Mouse (Mus musculus) layer of hippocampus, postnatal 25 days (tissue): Measurements from ENCODE around the gene Pygl. TPM values are rescaled to one million over a fixed set of nuclear protein-coding genes. Genes with fewer than 3 reads are reported as not detected.

Source experiments
- DNase-seq, 2 experiments: peaks; one replicate each; pipeline ENCODE4 v3.0.0; 2022; ENCODE audit warnings: mixed read lengths in 2 of 2, low spot score in 1 of 2; ENCODE audit errors: extremely low spot score in 1 of 2
- total RNA-seq, 2 experiments: library from RNA; stranded (reverse); gene quantifications; 2 replicates each; pipeline ENCODE4 v1.2.3; 2021

Gene Pygl
- total RNA-seq = 1 to 10 TPM; 3.3 to 3.7 TPM

DNA sequence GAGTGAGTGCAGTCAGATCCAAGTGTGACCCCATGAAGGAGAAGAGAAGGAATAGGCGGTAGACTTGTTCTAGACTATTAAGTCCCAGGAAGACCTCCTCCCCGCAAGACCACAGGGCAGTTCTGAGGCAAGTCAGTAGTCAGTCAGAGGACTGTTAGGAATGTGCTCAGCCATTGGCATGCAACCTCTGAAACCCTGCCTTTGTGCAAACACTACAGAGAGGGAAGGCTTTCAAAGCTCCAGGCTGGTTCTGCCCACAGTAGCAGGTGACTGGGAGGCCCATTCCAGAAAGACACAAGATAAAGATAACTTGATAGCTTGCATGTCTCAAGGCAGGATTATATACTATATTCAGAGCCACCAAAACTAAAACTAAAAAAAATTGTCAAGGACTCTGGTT is at the start of gene Pygl:
Gene Pygl, minus strand, starts transcription at position 195 of the 400 bp plus-strand sequence.
- DNase-seq = no peak

DNA sequence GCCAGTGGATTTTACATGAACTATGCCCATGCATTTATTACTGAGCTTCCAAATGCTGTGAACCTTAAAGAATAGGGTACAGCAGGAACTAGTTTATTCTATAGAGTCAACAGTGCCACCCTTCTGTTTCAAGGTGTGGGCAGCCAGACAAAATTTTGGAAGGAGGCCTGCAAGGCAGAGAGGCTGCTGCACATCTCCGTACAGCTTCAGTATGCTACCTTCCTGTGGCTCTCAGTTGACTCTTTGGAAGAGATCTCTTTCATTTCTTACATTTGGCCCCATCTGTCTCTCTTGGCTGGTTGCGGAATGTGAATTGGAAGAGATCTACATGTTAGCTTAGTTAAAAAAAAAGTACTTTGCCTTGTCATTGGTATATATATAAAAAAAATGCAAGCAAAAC is 49.6 kb upstream of the Pygl start:
- DNase-seq = no peak

DNA sequence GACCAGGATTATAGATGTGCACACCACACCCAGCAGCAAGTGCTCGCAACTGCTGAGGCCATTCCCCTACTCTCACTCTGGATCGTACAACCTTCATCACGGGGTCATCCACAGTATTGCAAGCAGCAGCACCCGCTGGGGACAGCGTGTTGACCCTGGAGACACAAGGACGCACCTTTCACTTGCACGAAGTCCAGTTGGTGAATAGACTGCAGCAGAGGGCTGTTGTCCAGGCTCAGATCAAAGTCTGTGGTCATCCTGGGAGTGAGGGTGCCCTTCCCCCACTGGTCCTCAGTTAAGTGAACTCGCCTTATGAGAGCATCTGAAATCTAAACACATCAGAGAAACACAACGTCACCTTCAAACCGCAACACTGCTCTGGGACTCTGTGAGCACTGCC is 49.1 kb upstream of the Pygl start:
- DNase-seq = no peak

DNA sequence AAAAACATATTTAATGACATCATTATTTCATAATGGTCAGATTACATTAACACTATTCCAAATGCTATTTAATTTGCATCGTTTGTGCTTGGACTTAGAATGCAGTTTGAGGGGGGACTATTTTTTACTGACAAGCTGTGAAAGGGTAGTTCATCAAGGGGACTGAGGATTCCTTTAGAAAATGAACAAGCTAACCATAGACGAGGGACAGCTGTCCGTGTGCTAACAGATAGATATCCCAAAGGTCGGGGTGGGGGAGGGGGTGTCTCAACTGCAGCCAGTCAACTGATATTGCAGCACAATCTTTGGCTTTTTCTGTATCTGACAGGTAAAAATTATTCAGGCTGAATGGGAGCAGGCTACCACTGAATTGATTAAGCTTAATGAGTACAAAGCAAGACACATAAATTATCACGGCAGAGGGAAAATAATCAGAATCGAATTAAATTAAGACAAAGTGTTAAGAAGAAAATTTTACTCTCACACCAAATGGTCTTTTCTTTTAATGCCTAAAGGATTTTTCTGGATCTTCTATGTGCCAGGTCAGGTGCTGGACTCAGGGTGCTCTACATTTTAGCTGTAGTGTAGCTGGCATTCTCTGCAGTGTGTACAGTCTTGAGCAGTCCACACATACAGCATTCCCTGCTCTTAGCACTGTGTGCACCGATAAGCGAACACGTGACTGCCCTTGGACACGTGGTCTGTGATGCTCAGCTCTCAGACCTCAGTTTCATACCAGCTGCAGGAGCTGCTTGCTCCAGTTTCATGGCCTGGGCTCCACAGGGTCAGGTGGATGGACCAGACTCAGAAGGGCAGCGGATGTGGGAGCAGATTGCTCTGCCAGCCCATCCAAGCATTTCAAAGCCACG is 46.0 kb upstream of the Pygl start:
- no peak for DNase-seq

DNA sequence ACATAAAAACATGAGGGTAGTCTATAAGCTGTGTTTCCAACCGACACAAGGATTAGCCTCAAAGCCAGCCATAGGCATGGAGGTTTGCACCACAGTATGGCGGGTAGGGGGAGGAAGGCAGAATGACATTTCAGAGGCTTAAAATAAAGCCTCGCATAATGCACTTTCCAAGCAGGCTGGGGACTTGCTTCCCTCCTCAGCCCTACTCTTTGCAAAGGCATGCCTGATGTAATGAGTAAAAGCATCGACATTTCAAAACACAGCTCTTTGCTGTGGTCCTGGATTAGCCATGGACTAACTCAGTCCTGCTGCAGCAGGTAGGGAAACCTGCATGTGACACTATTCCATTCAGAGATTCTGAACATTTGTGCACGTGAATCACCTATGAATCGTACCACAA is 38.4 kb upstream of the Pygl start:
- no peak for DNase-seq

DNA sequence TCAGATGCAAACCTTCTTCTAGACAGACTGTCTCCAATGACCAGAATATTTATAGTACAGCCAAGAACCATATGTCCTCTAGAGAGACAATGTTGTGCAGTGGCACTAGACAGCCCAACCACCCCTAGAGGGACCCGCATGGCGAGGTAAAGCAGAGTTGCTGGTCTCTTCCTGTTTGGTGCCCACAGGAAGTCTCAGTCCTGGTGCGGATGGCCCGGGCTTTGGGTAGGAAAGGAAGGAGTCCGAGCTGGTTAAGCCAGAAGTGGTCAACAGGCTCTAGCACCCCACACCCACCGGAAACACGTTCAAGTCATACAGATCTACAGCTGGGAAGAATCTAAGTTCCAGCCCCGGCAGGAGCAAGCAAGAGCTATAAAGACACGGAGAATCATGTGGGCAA is 36.0 kb upstream of the Pygl start:
- no peak for DNase-seq

DNA sequence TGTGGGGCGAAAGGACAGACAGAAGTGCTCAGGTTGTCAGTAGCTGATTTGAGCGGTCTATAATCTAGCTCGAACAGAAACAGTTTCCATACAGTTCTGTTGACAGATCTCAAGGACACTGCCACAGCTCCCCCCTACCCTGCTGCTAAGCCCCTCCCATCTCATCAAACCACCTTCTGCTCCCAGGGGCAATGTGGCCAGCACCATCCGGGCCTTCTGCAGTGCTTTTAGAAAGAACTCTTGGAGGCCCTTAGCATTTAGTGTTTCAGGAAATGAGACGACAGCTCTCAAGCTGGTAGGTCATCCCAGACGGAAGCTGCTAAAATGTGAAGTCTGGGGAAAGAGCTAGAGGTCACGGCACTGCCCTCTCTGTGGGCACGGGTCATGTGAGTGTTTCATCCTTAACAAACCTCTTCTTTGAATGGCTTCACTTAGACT is 35.2 kb upstream of the Pygl start:
- no peak for DNase-seq

DNA sequence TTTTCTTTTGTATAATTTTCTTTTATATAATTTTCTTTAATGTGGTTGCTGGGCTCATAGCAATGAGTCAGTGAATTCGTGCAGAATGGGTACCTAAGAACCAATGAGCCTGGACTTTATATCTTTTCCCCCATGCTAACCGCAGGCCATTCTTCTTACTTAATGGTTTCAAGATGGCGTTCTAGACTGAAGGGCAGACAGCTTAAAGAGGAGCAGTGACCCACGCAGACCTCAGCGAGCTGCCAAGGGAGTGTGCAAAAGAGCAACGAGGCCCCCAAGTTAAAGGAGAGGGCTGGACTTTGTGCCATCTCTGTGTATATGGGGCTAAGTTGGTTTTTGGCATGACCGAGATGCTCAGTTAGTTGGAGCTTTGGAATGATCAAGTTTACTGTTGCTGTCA is 32.4 kb upstream of the Pygl start:
- no peak for DNase-seq

DNA sequence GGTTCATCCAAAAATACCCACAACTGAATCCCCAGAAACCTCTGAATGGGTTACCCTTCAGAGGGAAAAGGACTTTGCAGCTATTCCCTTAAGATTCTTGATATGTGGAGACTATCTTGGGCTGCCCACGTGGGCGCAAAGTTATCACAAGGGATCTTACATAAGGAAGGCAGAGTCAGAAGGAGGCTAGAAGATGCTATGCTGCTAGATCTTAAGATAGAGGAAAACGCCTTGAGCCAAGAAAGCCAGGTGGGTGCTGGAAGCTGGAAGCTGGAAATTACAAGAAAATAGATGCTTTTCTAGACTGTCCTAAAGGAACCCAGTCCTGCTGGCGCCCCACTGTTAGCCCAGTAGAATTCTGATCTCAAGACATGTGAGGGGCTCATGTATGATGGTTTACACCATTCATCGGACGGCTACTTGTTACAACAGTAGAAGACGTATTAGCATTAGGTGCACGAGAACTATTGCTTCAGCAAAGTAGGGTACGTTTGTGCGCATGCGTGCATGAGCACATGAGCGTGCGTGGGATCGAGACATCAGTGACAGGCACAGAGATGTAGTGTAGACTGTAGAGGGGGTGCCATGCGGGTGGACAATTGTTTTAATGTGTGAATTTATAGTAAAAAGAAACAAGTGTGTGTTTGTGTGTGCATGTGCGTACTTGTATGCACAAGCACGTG is 31.1 kb upstream of the Pygl start:
- no peak for DNase-seq

DNA sequence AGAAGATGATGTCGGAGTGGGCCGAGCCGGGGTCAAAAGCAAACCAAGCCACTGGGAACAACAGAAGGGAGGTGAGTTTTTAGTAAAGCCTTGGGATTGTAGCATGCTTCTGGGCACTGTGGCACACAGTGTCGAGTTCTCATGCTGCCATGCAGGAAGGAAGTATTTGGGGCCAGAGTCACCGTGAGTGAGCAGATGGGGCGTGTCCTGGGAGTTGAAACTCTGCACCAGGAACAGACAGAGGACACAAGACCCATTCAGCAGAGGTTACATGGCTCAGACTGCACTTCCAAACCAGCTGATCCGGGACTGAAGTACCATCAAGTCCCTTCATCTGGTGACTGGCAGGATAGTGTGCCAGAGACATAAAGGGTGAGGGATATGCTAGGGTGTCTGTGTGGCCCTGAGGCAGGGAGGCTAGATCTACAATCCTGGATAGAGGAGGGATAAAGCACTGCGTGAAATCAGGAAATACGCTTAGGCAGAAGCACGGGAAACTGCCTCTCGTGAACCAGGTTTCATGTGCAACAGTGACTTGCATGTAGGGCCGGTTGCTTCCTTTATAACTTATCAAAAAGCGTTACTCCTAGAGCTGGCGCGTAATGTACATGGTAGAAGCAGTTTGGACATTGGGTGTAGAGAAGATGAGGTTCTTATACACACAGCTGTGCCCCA is 20.1 kb upstream of the Pygl start:
- DNase-seq = no peak

DNA sequence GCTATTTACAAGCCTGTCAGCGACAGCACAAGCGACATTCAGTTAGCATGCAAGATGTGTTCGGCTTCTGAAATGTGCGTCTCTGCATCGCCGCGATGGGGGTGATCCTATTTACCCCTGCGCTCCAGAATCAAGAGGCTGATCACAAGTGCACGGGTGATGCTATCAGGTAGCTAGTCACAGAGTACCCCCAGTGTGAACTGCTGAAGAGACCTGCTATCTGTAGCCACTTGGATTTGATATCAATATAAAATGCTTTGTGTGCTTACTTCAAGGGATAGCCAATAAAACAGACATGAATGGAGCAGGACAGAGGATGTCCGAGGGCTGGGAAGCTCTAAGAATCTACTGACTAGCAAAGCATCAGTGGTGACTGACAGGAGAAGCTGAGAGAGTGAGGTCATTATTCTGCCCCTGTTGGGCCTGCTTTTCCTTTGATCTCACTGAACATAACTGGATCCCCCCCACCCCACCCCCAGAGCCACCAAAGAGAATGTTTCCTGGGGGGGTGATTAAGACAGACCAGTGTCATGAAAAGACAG is 18.4 kb upstream of the Pygl start:
- no peak for DNase-seq

DNA sequence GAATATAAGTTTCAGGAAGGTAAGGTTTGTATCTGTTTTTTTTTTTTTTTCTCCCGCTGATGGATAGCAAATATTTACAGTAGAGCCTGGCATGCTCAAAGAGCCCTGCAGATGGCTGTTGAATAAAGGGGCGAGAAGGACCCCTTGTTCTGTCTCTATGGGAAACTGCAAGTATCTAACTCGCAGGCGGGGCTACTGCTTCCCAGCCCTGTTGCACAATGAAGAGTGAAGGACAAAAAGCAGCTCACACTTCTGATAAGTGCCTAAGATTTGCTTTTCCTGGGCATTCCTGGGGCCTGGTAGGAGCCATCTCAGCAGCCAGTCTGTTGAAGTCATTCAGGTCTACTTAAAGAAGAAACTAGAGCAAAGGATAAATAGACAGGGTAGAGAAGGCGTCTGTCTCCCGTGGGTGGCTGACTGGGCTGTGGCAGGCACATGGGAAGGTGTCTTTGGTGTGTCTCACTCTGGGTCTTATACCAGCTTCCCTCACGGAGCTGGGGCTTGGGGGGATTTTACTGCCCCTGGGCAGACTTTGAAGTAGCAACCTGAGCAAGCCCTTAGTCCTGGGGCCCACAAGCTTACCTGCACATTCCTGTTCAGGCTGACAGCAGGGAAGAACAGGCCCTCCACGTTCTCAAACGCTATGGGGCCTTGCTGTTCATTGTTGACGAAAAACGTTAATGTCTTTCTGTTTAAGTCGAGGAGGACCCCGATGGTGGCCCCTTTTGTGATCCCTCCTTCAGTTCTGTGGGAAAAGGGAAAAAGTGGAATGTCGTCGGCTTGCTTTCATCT is 16.6 kb upstream of the Pygl start:
- no peak for DNase-seq

DNA sequence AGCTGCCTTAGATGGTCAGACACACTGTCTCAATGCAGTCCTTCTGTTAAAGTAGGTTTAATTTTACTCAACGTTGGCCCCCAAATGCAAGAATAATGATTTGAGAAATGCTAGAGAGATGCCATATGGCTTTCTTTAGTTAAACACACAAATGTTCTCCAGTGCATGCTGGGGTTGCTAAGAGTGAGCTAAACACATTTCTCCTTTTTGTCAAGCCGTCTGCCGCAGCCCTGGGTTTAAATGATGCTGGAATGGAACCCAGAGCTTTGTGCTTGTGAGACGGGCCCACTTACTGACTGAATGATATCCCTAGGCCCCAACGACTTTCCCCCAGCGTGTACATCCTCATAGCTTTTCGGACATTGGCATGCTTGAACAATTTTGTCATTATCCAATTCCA is 11.3 kb upstream of the Pygl start:
- DNase-seq = no peak

DNA sequence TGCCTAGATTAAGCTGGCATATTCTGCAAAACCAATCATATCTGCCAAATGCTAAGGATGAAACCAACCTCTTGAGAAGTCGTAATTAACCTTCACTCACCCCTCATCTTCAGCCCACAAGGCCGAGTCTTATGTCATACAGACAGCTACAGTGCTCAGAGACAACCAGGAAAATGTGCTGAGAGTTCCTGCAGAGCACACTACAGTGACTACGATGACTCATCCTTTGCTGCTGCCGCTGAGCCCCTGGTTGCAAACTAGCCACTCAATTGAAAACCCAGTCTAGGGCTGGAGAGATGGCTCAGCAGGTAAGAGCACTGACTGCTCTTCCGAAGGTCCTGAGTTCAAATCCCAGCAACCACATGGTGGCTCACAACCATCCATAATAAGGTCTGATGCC is 8.5 kb upstream of the Pygl start:
- DNase-seq = no peak

DNA sequence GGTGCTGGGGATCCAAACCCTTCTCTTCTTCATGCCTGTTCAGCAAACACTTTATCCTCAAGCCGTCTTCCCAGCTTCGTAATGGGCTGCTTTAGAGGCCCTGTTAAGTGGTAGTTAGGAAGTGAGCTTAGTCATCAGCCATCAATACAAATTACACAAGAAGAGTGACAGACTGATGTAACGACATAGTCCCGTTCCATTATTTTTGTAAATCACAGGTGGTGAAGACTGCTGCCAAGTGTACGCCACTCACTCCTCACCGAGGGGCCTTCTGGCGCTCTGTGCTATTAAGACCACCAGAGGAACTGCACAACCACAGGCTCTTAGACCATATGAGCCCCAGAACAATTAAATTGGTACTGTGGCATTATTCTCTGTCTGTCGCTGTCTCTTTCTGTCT is 7.3 kb upstream of the Pygl start:
- no peak for DNase-seq

DNA sequence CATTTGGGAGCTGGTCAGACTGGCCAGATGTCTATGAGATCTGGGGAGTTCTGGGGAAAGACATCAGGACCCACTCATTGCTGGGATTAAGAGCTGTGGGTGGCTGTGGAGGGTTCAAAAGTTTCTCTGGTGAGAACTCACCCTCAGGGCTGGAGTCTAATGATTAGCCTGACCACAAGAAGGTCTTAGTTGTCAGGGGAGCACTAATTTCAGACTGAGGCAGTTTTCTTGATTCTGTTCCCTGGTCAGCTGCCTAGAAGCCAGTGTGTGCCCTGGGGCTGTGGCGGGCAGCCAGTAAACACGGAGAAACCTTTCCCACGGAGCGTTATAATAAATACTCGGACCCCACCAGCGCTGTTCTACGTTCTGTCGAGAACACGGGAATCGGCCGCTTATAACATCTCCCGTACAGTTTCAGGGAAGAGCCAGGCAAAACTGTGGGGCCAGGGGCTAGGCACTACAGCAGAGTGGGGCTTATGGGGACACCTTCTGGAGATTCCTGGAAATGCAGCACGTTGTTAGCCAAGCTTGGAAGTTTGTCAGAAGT is 3.7 kb upstream of the Pygl start:
- DNase-seq = peak in 1 of 2 experiments; percentile 83

DNA sequence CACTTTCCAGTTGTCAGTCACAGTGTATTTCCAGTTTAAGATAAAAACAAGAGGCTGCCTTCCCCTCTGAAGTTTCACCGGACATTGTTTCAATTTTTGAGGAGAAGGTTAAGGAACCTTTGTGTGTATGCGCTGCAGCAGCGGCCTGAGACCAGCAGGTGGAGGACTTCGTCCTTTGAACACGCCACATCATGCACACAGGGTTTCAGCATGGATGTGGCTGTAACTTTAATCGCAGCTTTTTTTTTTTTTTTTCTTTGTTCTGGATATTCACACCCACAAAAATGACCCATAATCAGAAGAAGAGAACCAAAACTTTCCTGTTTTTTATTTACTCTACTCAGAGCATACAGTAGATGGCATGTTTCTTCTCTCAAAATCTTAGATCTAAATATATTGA is 3.1 kb upstream of the Pygl start:
- DNase-seq = no peak

DNA sequence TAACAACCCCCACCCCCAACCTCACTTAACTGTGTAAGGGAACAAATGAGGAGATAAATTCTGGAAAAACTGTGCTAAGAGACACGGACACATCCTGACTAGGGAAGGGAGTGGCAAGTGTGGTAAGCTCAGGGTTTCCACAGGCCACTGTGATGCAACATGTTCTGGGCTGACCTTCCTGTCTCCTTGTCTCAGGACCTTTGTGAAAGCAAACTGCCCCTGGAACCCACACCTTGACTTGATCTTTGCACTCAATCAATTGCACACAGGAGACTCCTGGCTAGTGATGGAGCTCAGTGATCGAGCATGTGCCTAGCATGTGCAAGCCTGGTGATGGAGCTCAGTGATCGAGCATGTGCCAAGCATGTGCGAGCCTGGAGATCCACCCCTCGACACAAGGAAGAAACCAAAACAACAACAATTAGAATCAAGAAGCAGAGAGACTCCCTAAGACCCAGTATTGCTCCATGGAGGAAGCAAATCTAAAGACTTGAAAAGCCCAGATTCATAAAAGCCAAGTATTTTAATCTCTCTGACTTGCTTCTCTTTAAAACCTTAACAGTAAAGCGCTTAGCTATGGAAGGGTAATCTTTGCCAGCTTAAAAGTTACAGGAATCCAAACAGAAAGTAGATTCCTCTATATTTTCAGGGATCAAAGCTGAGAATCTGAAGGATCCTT is 2.5 kb upstream of the Pygl start:
- no peak for DNase-seq

DNA sequence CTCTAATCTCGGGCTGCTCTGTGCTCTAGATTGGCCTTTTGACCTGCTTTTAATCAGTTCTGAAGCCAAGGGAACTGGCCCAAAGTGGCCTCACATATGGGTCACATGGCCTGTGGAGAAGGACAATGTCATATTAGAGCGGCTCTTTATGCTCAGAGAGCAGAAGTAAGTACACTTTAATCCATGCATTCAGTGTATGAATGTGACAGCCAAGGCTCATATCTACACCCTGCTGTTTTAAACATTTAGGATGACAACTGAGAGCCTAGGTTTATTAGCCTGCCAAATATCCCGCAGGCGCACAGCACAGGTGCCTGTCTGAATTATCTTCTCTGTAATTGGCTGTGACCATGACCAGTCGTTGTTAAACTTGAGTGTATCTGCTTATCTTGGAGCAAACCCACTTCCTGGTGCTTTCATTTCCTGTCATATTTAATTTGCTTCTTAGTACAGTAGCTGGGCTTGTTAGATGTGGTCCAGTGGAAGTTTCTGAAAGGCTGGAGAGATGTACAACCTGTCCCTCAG is 794 bp upstream of the Pygl start:
- DNase-seq = no peak
